Mouse (Mus musculus) E14TG2a.4 (cell line): ENCODE measurements around the gene Ccser2.

Experiments used
- CTCF ChIP-seq: conservative IDR thresholded peaks from 2 replicates; pipeline ENCODE4 v1.5.1; 2014; ENCODE audit warnings: low read length
- NANOG ChIP-seq: IDR thresholded peaks from 2 replicates; pipeline ENCODE4 v1.6.1; 2014; ENCODE audit warnings: borderline replicate concordance, low read length, mixed read lengths

DNA sequence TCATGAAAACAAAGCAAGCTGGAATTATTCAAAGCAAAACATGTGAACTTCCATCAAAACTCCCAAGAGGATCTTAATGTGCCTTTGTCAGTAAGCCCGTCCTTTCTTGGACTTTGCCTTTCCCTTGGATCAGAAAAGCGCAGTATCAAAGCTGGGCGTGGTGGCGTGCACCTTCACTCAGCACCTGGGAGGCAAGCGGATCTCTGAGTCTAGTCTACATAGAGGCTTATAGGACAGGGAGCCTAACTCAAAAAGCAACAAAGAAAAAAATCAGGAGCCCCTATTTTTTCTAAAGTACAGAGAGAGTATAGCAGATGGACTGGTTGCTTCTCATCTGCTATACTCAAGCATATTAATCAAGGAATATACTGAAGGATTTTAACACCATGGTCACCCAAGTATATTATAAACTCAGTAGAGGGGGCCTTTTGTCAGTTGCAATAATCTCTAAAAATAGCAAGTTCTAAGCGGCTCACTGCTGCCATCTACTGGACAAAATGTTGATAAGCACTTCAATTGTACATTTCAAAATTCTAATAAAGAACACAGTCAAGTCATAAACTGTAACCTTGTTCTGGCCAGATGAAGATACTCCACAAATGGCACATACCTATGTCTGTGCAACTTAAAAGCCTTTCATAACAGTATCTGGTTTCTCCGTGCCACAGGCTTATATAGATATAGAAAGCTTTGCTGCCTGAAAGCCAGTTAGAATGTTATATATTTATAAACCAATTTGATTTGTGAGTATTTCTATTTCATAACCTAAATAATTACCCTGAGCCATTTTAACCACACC, 31.3 kb downstream of the Ccser2 start:
- peak; percentile 71 for TF ChIP-seq CTCF
- TF ChIP-seq NANOG, result no peak
